ENCODE assay signal across 9 mouse cellular contexts in genomic region chr11:102207825-102208777, GRCm38 (mm10). TPM values are rescaled to one million over a fixed set of nuclear protein-coding genes. Genes with fewer than 3 reads are reported as not detected.
DNase-seq lines count a peak whose midpoint lies in the region; ATAC-seq and TF ChIP-seq lines count a peak whose summit lies in the region.
"Had no signal": no experiment of that assay in that cellular context is flagged by ENCODE, and none has a peak within 500 bp of the region (broad histone marks: within the 10 kb centered on the region; RNA-seq: fewer than 3 reads in every experiment).

No protein-coding gene starts in this region.

- 35% methylated on average over 11 of the region's 11 CpGs for WGBS in embryonic facial prominence, embryonic 12.5 days
- 22% methylated on average over 11 of the region's 11 CpGs for WGBS in hindbrain, postnatal 0 days

- H3K4me3 ChIP-seq in embryonic facial prominence, embryonic 12.5 days: no peak overlapping the region
- no peak overlapping the region for H3K4me3 ChIP-seq in hindbrain, postnatal 0 days (ENCODE audit: low read length)

- peak overlapping the region; percentile 15 for H3K4me2 ChIP-seq in embryonic facial prominence, embryonic 12.5 days (replicated peaks)
- H3K4me2 ChIP-seq in hindbrain, postnatal 0 days (ENCODE audit: low read depth, low read length): no peak overlapping the region

- peaks cover 36% of the 10 kb centered on the region for H3K36me3 ChIP-seq in embryonic facial prominence, embryonic 12.5 days
- H3K36me3 ChIP-seq in hindbrain, postnatal 0 days (ENCODE audit: insufficient read depth, low read length): peaks cover 23% of the 10 kb centered on the region

- no peak for TF ChIP-seq CTCF in hindbrain, postnatal 0 days (IDR thresholded peaks at IDR 0.05; ENCODE audit: low read depth)

- no peak for ATAC-seq in embryonic facial prominence, embryonic 12.5 days (ENCODE audit: insufficient number of reproducible peaks, insufficient read depth, low FRiP score, low TSS enrichment)
- peak; percentile 33; the same call in 1 of the 2 replicates for ATAC-seq in hindbrain, postnatal 0 days
- ATAC-seq in megakaryocyte progenitor cell, adult 5-6 weeks (replicated peaks; ENCODE audit: poor library complexity): peak; percentile 51
- ATAC-seq: Patski had no signal

- DNase-seq in layer of hippocampus, adult 18-20 months (ENCODE audit: low spot score in 2 of 2): peak; percentile 59 to 73
- DNase-seq in layer of hippocampus, postnatal 25 days (ENCODE audit: extremely low spot score in 1 of 2, low spot score in 1 of 2): no peak
- peak; percentile 43 for DNase-seq in hindbrain, postnatal 0 days (ENCODE audit: low spot score)
- no peak for DNase-seq in c-Kit-positive CD71-positive TER-119-positive erythroid progenitor cells, embryonic 14.5 days (ENCODE audit: low spot score)
- DNase-seq in adrenal gland, adult 2 months: no peak
- no peak for DNase-seq in frontal cortex, postnatal 14 days (ENCODE audit: low spot score in 2 of 2)

- peak overlapping the region; percentile 67 for H3K27ac ChIP-seq in embryonic facial prominence, embryonic 12.5 days
- H3K27ac ChIP-seq in hindbrain, postnatal 0 days: peak overlapping the region; percentile 46; the same call in 1 of the 2 replicates

- peaks cover 44% of the 10 kb centered on the region for H3K4me1 ChIP-seq in embryonic facial prominence, embryonic 12.5 days
- H3K4me1 ChIP-seq in hindbrain, postnatal 0 days (ENCODE audit: insufficient read depth, low read length): peaks cover 10% of the 10 kb centered on the region

- H3K27me3 ChIP-seq in embryonic facial prominence, embryonic 12.5 days: no peaks in the 10 kb centered on the region
- H3K27me3 ChIP-seq in hindbrain, postnatal 0 days (ENCODE audit: insufficient read depth, low read length): no peaks in the 10 kb centered on the region
- H3K27me3 ChIP-seq: Patski had no signal

- peak overlapping the region; percentile 7; the same call in 1 of the 2 replicates for H3K9ac ChIP-seq in embryonic facial prominence, embryonic 12.5 days
- no peak overlapping the region for H3K9ac ChIP-seq in hindbrain, postnatal 0 days (replicated peaks; ENCODE audit: low read length)

- no peaks in the 10 kb centered on the region for H3K9me3 ChIP-seq in embryonic facial prominence, embryonic 12.5 days
- H3K9me3 ChIP-seq in hindbrain, postnatal 0 days (ENCODE audit: low read length): no peaks in the 10 kb centered on the region

RNA-seq across cellular contexts. Expression of gene G6pc3, which starts 18.7 kb away (rescaled TPM):
- total RNA-seq in layer of hippocampus, adult 18-20 months (2021): 10 to 100 TPM; 61.0 to 65.1 TPM
- total RNA-seq in layer of hippocampus, postnatal 25 days (2021): 10 to 100 TPM; 53.5 to 58.2 TPM
- polyA plus RNA-seq in embryonic facial prominence, embryonic 12.5 days (2016; fragmentation: Nextera tagmentation; extraction: Ambion mirVana): 30.3 and 31.3 TPM in 2 replicates
- total RNA-seq in hindbrain, postnatal 0 days (2014; rRNA removed): 67.5 and 70.1 TPM in 2 replicates
- polyA plus RNA-seq in hindbrain, postnatal 0 days (2015; fragmentation: Nextera tagmentation; extraction: Ambion mirVana): 43.8 and 46.2 TPM in 2 replicates
- 106 and 144 TPM in 2 replicates for total RNA-seq in megakaryocyte progenitor cell, adult 5-6 weeks (2015)
- total RNA-seq in megakaryocyte progenitor cell, adult 5-6 weeks (2017): 61.8 and 65.0 TPM in 2 replicates
- 100 to 1,000 TPM; 140 to 149 TPM for total RNA-seq in adrenal gland, adult 2 months (2021)
- 254 and 297 TPM in 2 replicates for polyA plus RNA-seq in adrenal gland, adult 2 months (2012; rRNA removed)

RNA-seq across cellular contexts. Expression of gene Hdac5, which starts 21.9 kb away (rescaled TPM):
- total RNA-seq in layer of hippocampus, adult 18-20 months (2021): 100 to 1,000 TPM; 258 to 266 TPM
- total RNA-seq in layer of hippocampus, postnatal 25 days (2021): 100 to 1,000 TPM; 218 to 242 TPM
- 70.0 and 80.0 TPM in 2 replicates for polyA plus RNA-seq in embryonic facial prominence, embryonic 12.5 days (2016; fragmentation: Nextera tagmentation; extraction: Ambion mirVana)
- total RNA-seq in hindbrain, postnatal 0 days (2014; rRNA removed): 212 and 350 TPM in 2 replicates
- polyA plus RNA-seq in hindbrain, postnatal 0 days (2015; fragmentation: Nextera tagmentation; extraction: Ambion mirVana): 61.2 and 61.9 TPM in 2 replicates
- 18.6 and 20.6 TPM in 2 replicates for total RNA-seq in megakaryocyte progenitor cell, adult 5-6 weeks (2015)
- total RNA-seq in megakaryocyte progenitor cell, adult 5-6 weeks (2017): 18.7 and 22.1 TPM in 2 replicates
- total RNA-seq in adrenal gland, adult 2 months (2021): 100 to 1,000 TPM in 1 of 2 experiments, 10 to 100 TPM in 1; 67.8 to 127 TPM
- polyA plus RNA-seq in adrenal gland, adult 2 months (2012; rRNA removed): 99.3 and 131 TPM in 2 replicates

RNA-seq across cellular contexts. Expression of gene Lsm12, which starts 23.0 kb away (rescaled TPM):
- 10 to 100 TPM; 59.3 to 59.4 TPM for total RNA-seq in layer of hippocampus, adult 18-20 months (2021)
- total RNA-seq in layer of hippocampus, postnatal 25 days (2021): 10 to 100 TPM; 62.0 to 62.7 TPM
- polyA plus RNA-seq in embryonic facial prominence, embryonic 12.5 days (2016; fragmentation: Nextera tagmentation; extraction: Ambion mirVana): 104 and 108 TPM in 2 replicates
- 65.7 and 167 TPM in 2 replicates for total RNA-seq in hindbrain, postnatal 0 days (2014; rRNA removed)
- 147 and 153 TPM in 2 replicates for polyA plus RNA-seq in hindbrain, postnatal 0 days (2015; fragmentation: Nextera tagmentation; extraction: Ambion mirVana)
- 127 and 133 TPM in 2 replicates for total RNA-seq in megakaryocyte progenitor cell, adult 5-6 weeks (2015)
- total RNA-seq in megakaryocyte progenitor cell, adult 5-6 weeks (2017): 67.8 and 79.1 TPM in 2 replicates
- total RNA-seq in adrenal gland, adult 2 months (2021): 100 to 1,000 TPM in 1 of 2 experiments, 10 to 100 TPM in 1; 82.6 to 108 TPM
- polyA plus RNA-seq in adrenal gland, adult 2 months (2012; rRNA removed): 35.8 and 40.1 TPM in 2 replicates

RNA-seq across cellular contexts. Expression of gene BC030867, which starts 40.6 kb away (rescaled TPM):
- 1 to 10 TPM in 1 of 2 experiments, under 1 TPM in 1; 0.86 to 1.8 TPM for total RNA-seq in layer of hippocampus, adult 18-20 months (2021)
- 1 to 10 TPM; 1.3 to 1.5 TPM for total RNA-seq in layer of hippocampus, postnatal 25 days (2021)
- 20.6 and 21.7 TPM in 2 replicates for polyA plus RNA-seq in embryonic facial prominence, embryonic 12.5 days (2016; fragmentation: Nextera tagmentation; extraction: Ambion mirVana)
- 2.3 and 2.4 TPM in 2 replicates for total RNA-seq in hindbrain, postnatal 0 days (2014; rRNA removed)
- polyA plus RNA-seq in hindbrain, postnatal 0 days (2015; fragmentation: Nextera tagmentation; extraction: Ambion mirVana): 2.1 and 2.3 TPM in 2 replicates
- 20.7 and 21.1 TPM in 2 replicates for total RNA-seq in megakaryocyte progenitor cell, adult 5-6 weeks (2015)
- total RNA-seq in megakaryocyte progenitor cell, adult 5-6 weeks (2017): 5.9 and 6.7 TPM in 2 replicates
- under 1 TPM; 0.35 to 0.93 TPM for total RNA-seq in adrenal gland, adult 2 months (2021)
- 1.2 and 1.6 TPM in 2 replicates for polyA plus RNA-seq in adrenal gland, adult 2 months (2012; rRNA removed)

RNA-seq across cellular contexts. Expression of gene Tmem101, which starts 51.9 kb away (rescaled TPM):
- 10 to 100 TPM; 25.0 to 27.2 TPM for total RNA-seq in layer of hippocampus, adult 18-20 months (2021)
- 10 to 100 TPM; 24.2 to 30.3 TPM for total RNA-seq in layer of hippocampus, postnatal 25 days (2021)
- 43.4 and 44.3 TPM in 2 replicates for polyA plus RNA-seq in embryonic facial prominence, embryonic 12.5 days (2016; fragmentation: Nextera tagmentation; extraction: Ambion mirVana)
- 37.4 and 45.4 TPM in 2 replicates for total RNA-seq in hindbrain, postnatal 0 days (2014; rRNA removed)
- 40.6 and 42.5 TPM in 2 replicates for polyA plus RNA-seq in hindbrain, postnatal 0 days (2015; fragmentation: Nextera tagmentation; extraction: Ambion mirVana)
- 8.1 and 11.5 TPM in 2 replicates for total RNA-seq in megakaryocyte progenitor cell, adult 5-6 weeks (2015)
- 14.9 and 17.5 TPM in 2 replicates for total RNA-seq in megakaryocyte progenitor cell, adult 5-6 weeks (2017)
- total RNA-seq in adrenal gland, adult 2 months (2021): 10 to 100 TPM in 1 of 2 experiments, 1 to 10 TPM in 1; 7.9 to 16.5 TPM
- 23.9 and 26.8 TPM in 2 replicates for polyA plus RNA-seq in adrenal gland, adult 2 months (2012; rRNA removed)

Comparison
In these comparisons a context has a peak if more than half of its experiments do, and no peak if none do; other contexts are left out.
1. DNase-seq: peak in layer of hippocampus, adult 18-20 months (2 of 2) and hindbrain, postnatal 0 days (single experiment); none in layer of hippocampus, postnatal 25 days (0 of 2), c-Kit-positive CD71-positive TER-119-positive erythroid progenitor cells, embryonic 14.5 days (single experiment), adrenal gland, adult 2 months (single experiment) and frontal cortex, postnatal 14 days (0 of 2).